Mouse (Mus musculus): ENCODE measurements around the gene Nab1. TPM values are rescaled to one million over a fixed set of nuclear protein-coding genes. Genes with fewer than 3 reads are reported as not detected.

The Nab1 gene
- total and polyA plus RNA-seq, 3 experiments = 26.7 to 40.3 TPM; not detected in 1

- no peaks in the 10 kb centered on the region for H3K27me3 ChIP-seq (ENCODE audit: control insufficient read depth in 1 of 2, insufficient read depth in 2 of 2, low read length in 2 of 2)
- TF ChIP-seq EP300 (IDR thresholded peaks at IDR 0.05; ENCODE audit: low read depth in 1 of 2, low read length in 2 of 2) (peak; percentile 30 to 49; a peak in 2 of 4 replicates), MEF2A (IDR thresholded peaks at IDR 0.05; ENCODE audit: extremely low read depth, insufficient replicate concordance, low read depth, low read length, poor library complexity, severe bottlenecking) (no peak), ELF1 (IDR thresholded peaks at IDR 0.05; ENCODE audit: low read depth, low read length) (no peak), ZNF384 (IDR thresholded peaks at IDR 0.05; ENCODE audit: low read depth, low read length) (peak; percentile 64), RAD21 (IDR thresholded peaks at IDR 0.05; ENCODE audit: low read depth, low read length) (no peak), CHD1 (IDR thresholded peaks at IDR 0.05; ENCODE audit: low read depth, low read length) (peak; percentile 67; the same call in 1 of the 2 replicates), SIN3A (IDR thresholded peaks at IDR 0.05; ENCODE audit: low read length) (peak; percentile 14; the same call in 1 of the 2 replicates), RCOR1 (IDR thresholded peaks at IDR 0.05; ENCODE audit: low read depth, low read length) (peak; percentile 8; the same call in 1 of the 2 replicates), TCF12 (IDR thresholded peaks at IDR 0.05; ENCODE audit: low read depth, low read length) (no peak)
- no peaks in the 10 kb centered on the region for H3K9me3 ChIP-seq (replicated peaks; ENCODE audit: insufficient read depth, low read length)
- H3K27ac ChIP-seq (ENCODE audit: control insufficient read depth, low read depth, low read length) = no peak overlapping the region
- H3K79me2 ChIP-seq (ENCODE audit: control insufficient read depth, insufficient read depth, low read length, poor library complexity) = peaks cover 26% of the 10 kb centered on the region
- H3K4me1 ChIP-seq (ENCODE audit: control insufficient read depth in 1 of 2, insufficient read depth in 2 of 2, low read length in 2 of 2) = peaks cover 3 to 8% of the 10 kb centered on the region in 2 experiments; a peak in 3 of 4 replicates
- H3K9ac ChIP-seq (ENCODE audit: control insufficient read depth, low read depth, low read length, poor library complexity, severe bottlenecking) = peak overlapping the region; percentile 91
- H3K4me3 ChIP-seq (ENCODE audit: control insufficient read depth in 1 of 2, insufficient read depth in 1 of 2, low read depth in 2 of 2, low read length in 2 of 2) = peak overlapping the region; percentile 86 to 99
- H3K36me3 ChIP-seq (ENCODE audit: control insufficient read depth in 1 of 2, insufficient read depth in 2 of 2, low read length in 2 of 2) = peaks cover 0 to 7% of the 10 kb centered on the region in 2 experiments; a peak in 2 of 4 replicates
- peak; percentile 53 for DNase-seq (ENCODE audit: low read depth, low spot score)
Observed at GRCm38 (mm10) chr1:52498786-52499450, 1.6 kb downstream of the Nab1 start.

- no peak overlapping the region for H3K27ac ChIP-seq (ENCODE audit: control insufficient read depth, low read depth, low read length)
- no peaks in the 10 kb centered on the region for H3K9me3 ChIP-seq (replicated peaks; ENCODE audit: insufficient read depth, low read length)
- no peak overlapping the region for H3K4me3 ChIP-seq (ENCODE audit: control insufficient read depth in 1 of 2, insufficient read depth in 1 of 2, low read depth in 2 of 2, low read length in 2 of 2)
- H3K36me3 ChIP-seq (ENCODE audit: control insufficient read depth in 1 of 2, insufficient read depth in 2 of 2, low read length in 2 of 2) = peaks cover 2% of the 10 kb centered on the region in 2 experiments; a peak in 1 of 4 replicates
- H3K27me3 ChIP-seq (ENCODE audit: control insufficient read depth in 1 of 2, insufficient read depth in 2 of 2, low read length in 2 of 2) = no peaks in the 10 kb centered on the region
- DNase-seq (ENCODE audit: low read depth, low spot score) = peak; percentile 47
- H3K4me1 ChIP-seq (ENCODE audit: control insufficient read depth in 1 of 2, insufficient read depth in 2 of 2, low read length in 2 of 2) = no peaks in the 10 kb centered on the region; a peak in 1 of 4 replicates
- no peak overlapping the region for H3K9ac ChIP-seq (ENCODE audit: control insufficient read depth, low read depth, low read length, poor library complexity, severe bottlenecking)
- TF ChIP-seq RAD21 (IDR thresholded peaks at IDR 0.05; ENCODE audit: low read depth, low read length) (peak; percentile 12; the same call in 1 of the 2 replicates), SMC3 (IDR thresholded peaks at IDR 0.05; ENCODE audit: low read depth, low read length) (peak; percentile 36; the same call in 1 of the 2 replicates), TAL1 (IDR thresholded peaks at IDR 0.05; ENCODE audit: low read length) (no peak), CTCF (IDR thresholded peaks at IDR 0.05 in 2 of 3, conservative IDR thresholded peaks at IDR 0.05 in 1 of 3; ENCODE audit: control insufficient read depth in 1 of 3, insufficient read depth in 1 of 3, low read depth in 2 of 3, low read length in 3 of 3, poor library complexity in 1 of 3, severe bottlenecking in 1 of 3) (peak; percentile 19 to 55 (median 38); a peak in 4 of 6 replicates)
- H3K79me2 ChIP-seq (ENCODE audit: control insufficient read depth, insufficient read depth, low read length, poor library complexity) = peaks cover 10% of the 10 kb centered on the region; the same call in 1 of the 2 replicates
Observed at GRCm38 (mm10) chr1:52489538-52490181, 10.8 kb downstream of the Nab1 start.

All from MEL (cell line).